Mouse (Mus musculus) stomach, postnatal 0 days (tissue): ENCODE results near the gene Zfand6. TPM values are rescaled to one million over a fixed set of nuclear protein-coding genes. Genes with fewer than 3 reads are reported as not detected.

Experiments used
- ATAC-seq: fragments of 200-750 bp; cut with Nextera tagmentation; 2 replicates; pipeline ENCODE4 v1.8.0; 2017; ENCODE audit not compliant: low FRiP score, low TSS enrichment
- DNase-seq: peaks from one replicate; pipeline ENCODE4 v3.0.0-alpha.2; 2016; ENCODE audit warnings: low spot score
- H3K27ac ChIP-seq: fragments of 300-500 bp; sonication (generic); replicated peaks from 2 replicates; pipeline ENCODE4 v1.5.1; 2014; ENCODE audit warnings: mild to moderate bottlenecking, control low read depth
- H3K27me3 ChIP-seq: fragments of 300-500 bp; sonication (generic); 2 replicates; pipeline ENCODE4 v1.6.1; 2014; ENCODE audit warnings: low read length; ENCODE audit not compliant: control insufficient read depth, insufficient read depth
- H3K36me3 ChIP-seq: fragments of 300-500 bp; sonication (generic); 2 replicates; pipeline ENCODE4 v1.6.1; 2014; ENCODE audit warnings: low read length, mixed read lengths; ENCODE audit not compliant: control insufficient read depth, insufficient read depth
- H3K4me1 ChIP-seq: fragments of 300-500 bp; sonication (generic); replicated peaks from 2 replicates; pipeline ENCODE4 v1.6.1; 2014; ENCODE audit warnings: antibody characterized with exemption; ENCODE audit not compliant: control insufficient read depth, insufficient read depth
- H3K4me2 ChIP-seq: fragments of 300-500 bp; sonication (generic); replicated peaks from 2 replicates; pipeline ENCODE4 v1.6.1; 2014; ENCODE audit warnings: low read depth, mild to moderate bottlenecking, control low read depth, moderate library complexity
- H3K4me3 ChIP-seq: fragments of 300-500 bp; sonication (generic); 2 replicates; pipeline ENCODE4 v1.5.1; 2014; ENCODE audit warnings: low read depth, low read length, control low read depth
- H3K9ac ChIP-seq: fragments of 300-500 bp; sonication (generic); 2 replicates; pipeline ENCODE4 v1.6.1; 2014; ENCODE audit warnings: mild to moderate bottlenecking, low read length, control low read depth, mixed read lengths
- H3K9me3 ChIP-seq: fragments of 300-500 bp; sonication (generic); 2 replicates; pipeline ENCODE4 v1.6.1; 2016; ENCODE audit warnings: low read length; ENCODE audit not compliant: control insufficient read depth
- CTCF ChIP-seq: IDR thresholded peaks from 2 replicates; pipeline ENCODE4 v1.5.1; 2016; ENCODE audit warnings: antibody characterized with exemption, low read depth, mild to moderate bottlenecking, moderate library complexity
- EP300 ChIP-seq: optimal IDR thresholded peaks from 2 replicates; pipeline ENCODE3; 2016; ENCODE audit warnings: antibody characterized with exemption
- WGBS: fragments of 180-500 bp; shearing (Covaris S2); extraction: QIAGEN DNeasy Blood & Tissue Kit; methylation state at CpG from one replicate; pipeline ENCODE4 v1.1.7; 2014; 5-methylcytosine and 5-hydroxymethylcytosine counted together
- polyA plus RNA-seq: library from polyadenylated mRNA; unstranded; fragments of >200 nt; fragmentation: Nextera tagmentation; extraction: Ambion mirVana; gene quantifications from 2 replicates; pipeline ENCODE4 v1.2.1, GENCODE M21; 2015

Gene Zfand6
- polyA plus RNA-seq, 1 experiment from 2014 or later = 128 TPM

DNA sequence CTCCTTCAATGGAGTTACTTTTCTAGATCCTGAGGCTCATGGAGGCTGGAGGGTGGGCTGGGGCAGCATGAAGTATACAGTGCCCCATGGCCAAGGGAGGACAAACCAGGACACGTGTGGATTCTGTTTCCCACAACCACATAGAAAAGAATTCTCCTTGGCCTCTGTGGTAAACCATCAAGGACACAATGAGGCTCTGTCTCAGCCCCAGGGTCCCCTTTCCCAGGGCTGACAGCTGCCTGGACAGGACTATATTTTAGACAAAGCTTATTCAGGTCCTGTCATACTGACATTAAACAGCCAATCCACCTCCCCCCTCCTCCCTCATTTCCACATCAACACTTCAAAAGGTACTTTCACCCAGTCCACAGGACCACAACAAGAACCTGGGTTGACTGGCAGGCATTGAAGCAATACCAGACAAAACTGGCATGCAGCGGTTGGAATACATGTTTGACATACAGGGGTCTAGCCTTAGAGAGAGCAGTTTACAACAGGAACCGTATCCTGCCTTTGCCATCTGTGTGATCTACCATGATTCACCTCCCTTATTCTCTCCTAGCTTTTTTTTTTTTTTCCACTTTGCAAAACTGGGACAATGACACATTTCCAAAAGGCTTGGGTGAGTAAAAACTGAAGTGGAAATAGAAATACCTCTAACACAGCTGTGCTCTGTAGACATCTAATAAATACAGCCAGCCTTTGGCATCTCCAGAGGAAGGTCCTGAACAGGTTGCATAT lies 103.2 kb downstream of the Zfand6 start:
- no peak overlapping the region for H3K4me3 ChIP-seq
- DNase-seq = no peak
- H3K27me3 ChIP-seq = no peaks in the 10 kb centered on the region
- 67% methylated on average over 3 of the region's 3 CpGs for whole genome bisulfite sequencing
- H3K27ac ChIP-seq = no peak overlapping the region
- H3K4me1 ChIP-seq = no peaks in the 10 kb centered on the region
- no peak for ATAC-seq
- no peak for TF ChIP-seq CTCF
- no peak for TF ChIP-seq EP300
- H3K4me2 ChIP-seq = no peak overlapping the region
- no peaks in the 10 kb centered on the region for H3K36me3 ChIP-seq
- no peak overlapping the region for H3K9ac ChIP-seq
- no peaks in the 10 kb centered on the region for H3K9me3 ChIP-seq

DNA sequence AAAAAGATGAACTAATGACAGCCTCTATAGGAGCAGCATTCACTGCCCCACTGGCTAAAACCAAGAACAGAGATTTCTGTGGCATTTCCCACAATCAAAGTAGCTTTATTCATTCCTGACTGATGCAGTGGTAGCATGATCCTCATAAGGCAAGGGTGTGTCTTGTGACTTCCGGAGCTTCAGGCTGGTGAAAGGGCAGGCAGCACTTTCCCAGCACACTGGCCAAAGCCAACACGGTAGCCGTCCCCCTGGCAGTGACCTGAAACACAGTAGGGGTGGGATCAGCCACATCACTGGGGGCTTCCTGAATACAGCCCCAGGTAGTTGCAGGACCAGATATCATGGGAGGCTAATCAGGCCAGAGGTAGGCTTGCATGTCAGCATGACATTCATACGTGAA lies 104.7 kb downstream of the Zfand6 start:
- Histone ChIP-seq H3K9me3 (no peaks in the 10 kb centered on the region), H3K4me1 (no peaks in the 10 kb centered on the region), H3K27me3 (no peaks in the 10 kb centered on the region), H3K9ac (no peak overlapping the region), H3K4me2 (no peak overlapping the region), H3K36me3 (no peaks in the 10 kb centered on the region), H3K4me3 (no peak overlapping the region), H3K27ac (no peak overlapping the region)
- WGBS = 81% methylated on average over 4 of the region's 4 CpGs
- no peak for TF ChIP-seq CTCF
- TF ChIP-seq EP300 = no peak
- DNase-seq = no peak
- ATAC-seq = no peak

DNA sequence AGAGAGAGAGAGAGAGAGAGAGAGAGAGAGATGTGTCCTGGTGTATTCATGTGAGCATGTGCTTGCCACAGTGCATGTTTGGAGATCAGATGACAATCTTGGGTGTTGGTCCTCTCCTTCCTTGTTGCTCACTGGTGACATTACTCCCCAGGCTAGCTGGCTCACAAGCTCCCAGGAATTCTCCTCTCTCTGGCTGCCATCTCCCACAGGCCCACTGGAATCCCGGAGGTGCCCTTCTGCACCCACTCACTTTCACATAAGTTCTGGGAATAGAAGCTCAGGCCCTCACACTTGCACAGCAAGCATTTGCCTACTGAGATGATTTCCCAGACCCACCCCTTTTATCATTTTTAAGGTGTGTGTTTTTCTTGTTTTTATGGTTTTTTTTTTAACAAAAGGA lies 110.0 kb downstream of the Zfand6 start:
- Histone ChIP-seq H3K9me3 (no peaks in the 10 kb centered on the region), H3K4me2 (no peak overlapping the region), H3K36me3 (no peaks in the 10 kb centered on the region), H3K27me3 (no peaks in the 10 kb centered on the region), H3K9ac (no peak overlapping the region), H3K27ac (no peak overlapping the region), H3K4me3 (no peak overlapping the region), H3K4me1 (no peaks in the 10 kb centered on the region)
- 92% methylated on average over 1 of the region's 1 CpGs for WGBS
- TF ChIP-seq EP300 (no peak), CTCF (no peak)
- ATAC-seq (no peak), DNase-seq (no peak)

DNA sequence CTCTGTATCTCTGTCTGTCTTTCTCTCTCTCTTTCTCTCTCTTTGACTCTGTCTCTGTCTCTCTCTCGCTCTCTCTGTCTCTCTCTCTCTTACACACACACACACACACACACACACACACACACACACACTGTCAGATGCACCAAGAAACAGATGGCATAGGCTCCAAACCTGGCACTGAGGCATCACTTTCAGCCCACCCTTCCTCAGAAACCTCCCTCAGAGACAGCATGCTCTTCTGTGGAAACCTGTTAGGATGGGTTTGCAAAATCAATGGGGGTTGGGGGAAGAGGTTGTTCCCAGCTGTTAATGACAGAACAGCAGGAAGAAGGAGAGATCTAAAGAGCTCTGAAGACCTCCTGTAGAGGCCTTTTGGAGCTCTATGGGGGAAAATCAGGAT lies 110.9 kb downstream of the Zfand6 start:
- 80% methylated on average over 1 of the region's 1 CpGs for WGBS
- no peak overlapping the region for H3K9ac ChIP-seq
- no peaks in the 10 kb centered on the region for H3K9me3 ChIP-seq
- no peak overlapping the region for H3K4me3 ChIP-seq
- H3K27me3 ChIP-seq = no peaks in the 10 kb centered on the region
- no peak overlapping the region for H3K27ac ChIP-seq
- DNase-seq = no peak
- no peaks in the 10 kb centered on the region for H3K36me3 ChIP-seq
- no peak overlapping the region for H3K4me2 ChIP-seq
- no peaks in the 10 kb centered on the region for H3K4me1 ChIP-seq
- TF ChIP-seq CTCF (no peak), EP300 (no peak)
- ATAC-seq = no peak

DNA sequence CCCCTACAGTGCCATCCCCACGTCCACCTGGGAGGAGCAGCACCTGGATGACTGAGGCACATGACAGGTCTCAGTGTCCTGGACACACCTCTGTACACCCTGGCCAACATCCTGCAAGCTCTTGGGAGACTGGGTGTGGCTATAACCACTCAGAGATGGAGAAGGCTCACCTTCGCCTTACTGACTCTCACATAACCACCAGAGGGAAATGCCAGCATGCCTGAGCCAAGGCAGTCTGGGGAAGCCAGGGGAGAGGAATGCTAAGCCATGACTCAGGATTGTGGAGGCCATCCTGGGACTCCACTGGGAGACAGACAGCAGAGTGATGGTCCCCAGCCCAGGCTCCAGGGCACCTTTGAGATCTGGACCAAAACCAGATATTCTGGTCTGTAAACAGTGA lies 112.7 kb downstream of the Zfand6 start:
- no peaks in the 10 kb centered on the region for H3K9me3 ChIP-seq
- H3K27ac ChIP-seq = no peak overlapping the region
- no peak overlapping the region for H3K4me3 ChIP-seq
- 77% methylated on average over 2 of the region's 2 CpGs for WGBS
- H3K4me1 ChIP-seq = no peaks in the 10 kb centered on the region
- DNase-seq (no peak), ATAC-seq (peak; percentile 80)
- TF ChIP-seq CTCF (no peak), EP300 (no peak)
- H3K36me3 ChIP-seq = no peaks in the 10 kb centered on the region
- H3K4me2 ChIP-seq = no peak overlapping the region
- H3K27me3 ChIP-seq = no peaks in the 10 kb centered on the region
- no peak overlapping the region for H3K9ac ChIP-seq

DNA sequence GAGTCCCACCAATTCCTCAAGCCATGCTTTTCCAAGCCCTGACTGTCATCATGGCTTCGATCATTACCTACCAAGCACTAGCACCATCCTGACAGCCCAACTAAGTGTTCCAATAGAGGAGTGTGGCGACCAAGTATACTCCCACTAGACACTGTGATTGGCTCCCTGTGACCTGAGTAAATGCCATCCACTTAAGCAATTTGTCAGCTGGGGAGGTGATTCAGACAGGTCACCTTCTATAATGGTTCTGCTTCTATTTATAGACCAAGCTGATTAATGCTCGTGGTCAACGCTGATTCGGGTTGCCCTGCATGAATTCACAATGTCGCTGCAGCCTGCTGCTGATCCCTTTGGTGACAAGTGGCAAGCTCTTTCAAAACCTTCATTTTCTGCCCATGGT lies 123.6 kb downstream of the Zfand6 start:
- Histone ChIP-seq H3K27ac (no peak overlapping the region), H3K9me3 (no peaks in the 10 kb centered on the region), H3K27me3 (no peaks in the 10 kb centered on the region), H3K4me2 (no peak overlapping the region), H3K36me3 (no peaks in the 10 kb centered on the region), H3K4me3 (no peak overlapping the region), H3K4me1 (no peaks in the 10 kb centered on the region), H3K9ac (no peak overlapping the region)
- 55% methylated on average over 6 of the region's 6 CpGs for WGBS
- no peak for TF ChIP-seq EP300
- TF ChIP-seq CTCF = no peak
- DNase-seq (no peak), ATAC-seq (no peak)
